8 mouse cellular contexts compared by ENCODE assay signal in genomic region chr19:8837251-8837791, GRCm38 (mm10). TPM values are rescaled to one million over a fixed set of nuclear protein-coding genes. Genes with fewer than 3 reads are reported as not detected.
DNase-seq lines count a peak whose midpoint lies in the region; ATAC-seq and TF ChIP-seq lines count a peak whose summit lies in the region.

Gene Bscl2, plus strand, starts transcription at chr19:8837467.

- H3K4me3 ChIP-seq in hindbrain, postnatal 0 days (ENCODE audit: low read length), result peak within 1 kb of the TSS; percentile 51
- H3K4me3 ChIP-seq in left cerebral cortex, adult 2 months, result peak within 1 kb of the TSS; percentile 82
- H3K4me3 ChIP-seq in macrophage (ENCODE audit: inconsistent target), result peak within 1 kb of the TSS; percentile 39

- peaks cover 17% of the 10 kb centered on the region; the same call in 1 of the 2 replicates for H3K79me2 ChIP-seq in macrophage (ENCODE audit: inconsistent target)

- intact Hi-C loops in left cerebral cortex, adult 2 months (cut with DNase I), result loop anchor here (2.0 kb wide), 1 partner anchor 17 kb away; the partner anchor contains the start of gene Hnrnpul2

- H3K36me3 ChIP-seq in hindbrain, postnatal 0 days (ENCODE audit: insufficient read depth, low read length), result peaks cover 23% of the 10 kb centered on the region
- peaks cover 12% of the 10 kb centered on the region; the same call in 1 of the 2 replicates for H3K36me3 ChIP-seq in macrophage (ENCODE audit: inconsistent target)

- peaks cover 8% of the 10 kb centered on the region for H3K4me1 ChIP-seq in hindbrain, postnatal 0 days (ENCODE audit: insufficient read depth, low read length)

- no peaks in the 10 kb centered on the region for H3K9me3 ChIP-seq in hindbrain, postnatal 0 days (ENCODE audit: low read length)

- peak within 1 kb of the TSS; percentile 97 for H3K27ac ChIP-seq in hindbrain, postnatal 0 days
- peak within 1 kb of the TSS; percentile 98 for H3K27ac ChIP-seq in left cerebral cortex, adult 2 months
- peak within 1 kb of the TSS; percentile 34 for H3K27ac ChIP-seq in macrophage

- peak; percentile 62 for TF ChIP-seq CTCF in hindbrain, postnatal 0 days (IDR thresholded peaks at IDR 0.05; ENCODE audit: low read depth)
- peak; percentile 72 for TF ChIP-seq CTCF in left cerebral cortex, adult 2 months (IDR thresholded peaks at IDR 0.05)

- peak; percentile 71 to 74 for DNase-seq in gastrocnemius, adult 8-10 months (ENCODE audit: low spot score in 2 of 2)
- DNase-seq in hindbrain, postnatal 0 days (ENCODE audit: low spot score), result peak; percentile 94
- DNase-seq in left cerebral cortex, adult 2 months (ENCODE audit: extremely low spot score in 1 of 2, low spot score in 2 of 2), result peak; percentile 80 to 86
- DNase-seq in retina, postnatal 7 days (ENCODE audit: low read depth, low spot score), result peak; percentile 74
- peak; percentile 79 for DNase-seq in urinary bladder, postnatal 14 days (ENCODE audit: low spot score)

- peak within 1 kb of the TSS; percentile 91 for H3K4me2 ChIP-seq in hindbrain, postnatal 0 days (ENCODE audit: low read depth, low read length)

- H3K27me3 ChIP-seq in hindbrain, postnatal 0 days (ENCODE audit: insufficient read depth, low read length), result no peaks in the 10 kb centered on the region

- H3K9ac ChIP-seq in hindbrain, postnatal 0 days (replicated peaks; ENCODE audit: low read length), result peak within 1 kb of the TSS; percentile 73

- under 1% methylated on average over 38 of the region's 38 CpGs for WGBS in hindbrain, postnatal 0 days
- 4% methylated on average over 38 of the region's 38 CpGs for WGBS in macrophage (ENCODE audit: missing documents)

- ATAC-seq in activated CD4-positive, CD25-positive, alpha-beta regulatory T cell, adult 4 months, result peak; percentile 67
- ATAC-seq in common myeloid progenitor, adult 5-6 weeks (replicated peaks; ENCODE audit: low read depth, poor library complexity, severe bottlenecking), result peak; percentile 78
- ATAC-seq in hindbrain, postnatal 0 days, result peak; percentile 81

RNA-seq across cellular contexts. Expression of gene Bscl2, which starts in this region (rescaled TPM):
- polyA plus RNA-seq in activated CD4-positive, CD25-positive, alpha-beta regulatory T cell, adult 4 months (2017; shearing (Covaris generic)), result 100 to 1,000 TPM in 1 of 2 experiments, 10 to 100 TPM in 1; 93.4 to 102 TPM
- total RNA-seq in common myeloid progenitor, adult 5-6 weeks (2017), result 34.5 and 41.5 TPM in 2 replicates
- total RNA-seq in gastrocnemius, adult 8-10 months (2022), result 10 to 100 TPM; 14.7 to 23.9 (median 20.0) TPM
- total RNA-seq in hindbrain, postnatal 0 days (2014; rRNA removed), result 132 and 146 TPM in 2 replicates
- polyA plus RNA-seq in hindbrain, postnatal 0 days (2015; fragmentation: Nextera tagmentation; extraction: Ambion mirVana), result 104 and 107 TPM in 2 replicates
- total RNA-seq in left cerebral cortex, adult 2 months (2021), result 100 to 1,000 TPM; 109 TPM
- 10 to 100 TPM in 24 of 26 experiments, 1 to 10 TPM in 2; 8.7 to 57.3 (median 25.0) TPM for total RNA-seq in macrophage (2018; cell fraction: chromatin; rRNA removed)
- 100 to 1,000 TPM in 6 of 26 experiments, 10 to 100 TPM in 20; 63.2 to 119 (median 80.1) TPM for total RNA-seq in macrophage (2018; cell fraction: cytosol; rRNA removed)
- 10 to 100 TPM; 22.3 to 69.1 (median 42.1) TPM for total RNA-seq in macrophage (2018; cell fraction: nucleus; rRNA removed)
- 72.1 to 121 TPM (median 102 TPM) in 3 replicates for polyA plus RNA-seq in macrophage (2018)

Comparison
In these comparisons a context has a peak if more than half of its experiments do, and no peak if none do; other contexts are left out.
1. Peak in every context shown above with its lines: DNase-seq, ATAC-seq, H3K4me3 ChIP-seq and H3K27ac ChIP-seq.
2. H3K27ac ChIP-seq: peak in every context shown above with its lines; median percentile 98 in left cerebral cortex, adult 2 months; 97 in hindbrain, postnatal 0 days; 34 in macrophage.